Mouse (Mus musculus) frontal cortex, adult (tissue): ENCODE measurements at regions not wholly inside any gene's neighbourhood (a gene's known extent, or its start where the extent isn't known, plus 50 kb on each side); places are given as distances from the start of the nearest gene placed in this dataset.

Experiments used
- ATAC-seq: cut with Nextera tagmentation; 2 replicates; pipeline ENCODE4 v1.9.2; 2017; ENCODE audit warnings: mild to moderate bottlenecking, moderate library complexity, mixed read lengths; ENCODE audit not compliant: low TSS enrichment

DNA sequence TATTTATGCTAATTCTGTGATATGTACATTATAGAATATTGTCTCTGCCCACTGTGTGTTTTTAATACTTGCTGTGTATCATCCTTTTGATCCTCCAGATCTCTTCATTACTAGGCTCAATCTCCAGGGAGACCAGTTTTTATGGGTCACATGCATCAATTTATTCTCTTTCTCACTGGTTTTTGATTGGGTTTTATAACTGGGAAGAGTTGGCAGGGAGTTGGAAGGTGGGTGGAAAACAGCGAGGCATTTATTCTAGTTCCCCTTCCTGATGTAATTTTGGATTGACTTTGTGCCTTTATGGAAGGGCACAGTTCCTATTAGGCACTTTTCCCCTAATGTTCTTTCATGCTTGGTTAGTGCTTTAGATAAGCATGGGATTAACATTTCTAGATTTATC is 241.4 kb upstream of the Cypt15 start:
- peak; percentile 70 for ATAC-seq

DNA sequence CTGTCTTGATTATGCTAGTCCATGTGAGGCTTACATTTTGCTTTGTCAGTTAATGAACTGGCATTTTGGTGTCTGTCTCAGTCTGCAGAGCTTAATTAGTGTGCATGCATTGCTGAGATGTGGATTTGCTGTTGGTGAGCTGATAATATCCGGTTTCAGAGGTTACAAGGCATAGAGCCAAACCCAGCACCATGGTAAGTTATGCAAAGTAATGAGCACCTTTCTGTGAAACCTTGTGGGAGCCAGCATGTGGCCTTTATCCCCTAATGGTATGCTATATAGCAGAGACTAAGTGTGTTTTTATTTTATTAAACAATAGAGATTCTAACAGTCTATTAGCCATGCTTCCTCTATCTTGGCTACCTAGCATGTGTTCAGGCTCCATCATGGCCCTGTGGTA is 240.1 kb upstream of the Cypt15 start:
- no peak for ATAC-seq

DNA sequence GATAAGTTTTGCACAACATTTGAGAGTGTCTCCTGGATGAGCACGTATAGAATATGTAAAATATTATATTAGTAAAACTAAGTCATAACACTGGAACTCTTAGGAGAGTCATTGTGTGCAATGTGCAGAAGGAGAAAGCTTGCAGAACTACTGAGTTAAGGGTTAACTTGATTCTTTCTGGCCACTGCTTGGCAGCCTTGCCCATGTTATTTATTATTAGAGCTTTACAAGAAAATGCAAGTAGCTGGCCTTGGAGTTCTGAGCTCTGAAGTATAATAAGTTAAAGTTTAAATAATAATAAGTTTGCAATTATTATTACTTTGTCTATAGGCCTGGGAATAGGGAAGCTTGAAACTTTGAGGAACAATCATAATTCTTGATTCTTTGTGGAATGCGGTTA is 216.7 kb upstream of the Cypt15 start:
- no peak for ATAC-seq
